Mouse (Mus musculus) granulocyte monocyte progenitor cell, adult 5-6 weeks (primary cell): ENCODE measurements around the gene Sat1. TPM values are rescaled to one million over a fixed set of nuclear protein-coding genes. Genes with fewer than 3 reads are reported as not detected.

ENCODE experiments used
- ATAC-seq: replicated peaks from 2 replicates; pipeline ENCODE4 v1.8.0; 2016; ENCODE audit warnings: mild to moderate bottlenecking, moderate TSS enrichment, inconsistent platforms; ENCODE audit not compliant: poor library complexity, severe bottlenecking
- total RNA-seq, 2 experiments: library from RNA; stranded (forward) in 1 of 2; stranded (reverse) in 1 of 2; fragments of 200-712, 200-1000 nt in 1 of 2; fragments of >200 nt in 1 of 2; fragmentation: Nextera tagmentation in 1 of 2; gene quantifications; 2 replicates each; pipeline ENCODE4 v1.2.3; 2014 to 2017

The Sat1 gene
- total RNA-seq, 2 experiments from 2014 or later, result 147 to 354 TPM

DNA sequence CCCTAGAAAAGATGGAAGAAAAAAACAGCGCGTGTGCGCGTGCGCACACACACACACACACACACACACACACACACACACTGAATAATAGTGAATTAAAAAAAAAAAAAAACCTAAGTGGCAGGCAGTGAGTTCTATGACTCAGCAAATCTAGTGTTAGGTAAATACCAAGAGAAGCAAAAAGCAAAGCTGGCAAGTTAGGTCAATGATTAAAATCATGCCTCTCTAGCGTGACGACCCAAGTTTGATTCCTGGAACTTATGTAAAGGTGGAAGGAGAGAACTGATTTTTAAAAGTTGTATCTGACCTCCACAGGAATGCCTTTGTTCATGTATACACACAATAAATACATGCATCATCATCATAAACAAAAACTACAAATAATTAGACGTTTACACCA is 46.4 kb downstream of the Sat1 start:
- ATAC-seq, result no peak

- ATAC-seq, result no peak
These were observed 48.6 kb downstream of the Sat1 start for GRCm38 (mm10) chrX:155167667-155168066.

DNA sequence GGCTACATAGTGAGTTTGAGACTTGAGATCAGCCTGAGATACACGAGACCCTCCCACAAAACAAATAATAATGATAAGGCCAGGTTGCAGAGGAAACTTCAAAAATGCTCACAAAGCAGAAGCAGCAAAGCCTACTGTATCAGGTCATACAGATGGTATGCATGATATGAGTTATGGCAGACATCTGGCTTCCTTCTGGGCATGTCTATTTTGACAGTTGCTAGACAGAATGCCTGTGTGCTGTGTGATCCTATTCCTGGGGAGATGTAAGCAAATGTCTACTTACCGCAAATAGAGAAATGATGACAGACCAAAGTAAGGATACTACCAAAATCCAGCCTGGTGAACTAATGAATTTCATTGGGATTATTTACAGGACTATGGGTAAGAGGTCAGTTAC is 49.9 kb downstream of the Sat1 start:
- no peak for ATAC-seq

- ATAC-seq, result peak; percentile 91
These were observed 52.7 kb downstream of the Sat1 start for GRCm38 (mm10) chrX:155163553-155163952.

Other genes starting within 250 kb of the Sat1 start
- not detected in 2 replicates for gene Magea8, start 220.6 kb downstream of the Sat1 start, total RNA-seq (2014; fragmentation: Nextera tagmentation)
- gene Magea8, start 220.6 kb downstream of the Sat1 start, total RNA-seq (2017), result not detected in 2 replicates
- gene Magea5, start 153.3 kb downstream of the Sat1 start, total RNA-seq (2014; fragmentation: Nextera tagmentation), result not detected in 2 replicates
- gene Magea5, start 153.3 kb downstream of the Sat1 start, total RNA-seq (2017), result not detected in 2 replicates
- not detected in 2 replicates for gene Magea1, start 126.7 kb downstream of the Sat1 start, total RNA-seq (2014; fragmentation: Nextera tagmentation)
- gene Magea1, start 126.7 kb downstream of the Sat1 start, total RNA-seq (2017), result not detected in 2 replicates
- not detected in 2 replicates for gene Magea2, start 122.8 kb downstream of the Sat1 start, total RNA-seq (2014; fragmentation: Nextera tagmentation)
- not detected in 2 replicates for gene Magea2, start 122.8 kb downstream of the Sat1 start, total RNA-seq (2017)
- gene Cldn34b2, start 88.0 kb downstream of the Sat1 start, total RNA-seq (2014; fragmentation: Nextera tagmentation), result not detected in 2 replicates
- gene Cldn34b2, start 88.0 kb downstream of the Sat1 start, total RNA-seq (2017), result not detected in 2 replicates
- 43.2 and 51.1 TPM in 2 replicates for gene Acot9, start 46.0 kb upstream of the Sat1 start, total RNA-seq (2014; fragmentation: Nextera tagmentation)
- 74.7 and 77.0 TPM in 2 replicates for gene Acot9, start 46.0 kb upstream of the Sat1 start, total RNA-seq (2017)
- 38.6 and 49.1 TPM in 2 replicates for gene Prdx4, start 124.3 kb upstream of the Sat1 start, total RNA-seq (2014; fragmentation: Nextera tagmentation)
- 35.9 and 40.9 TPM in 2 replicates for gene Prdx4, start 124.3 kb upstream of the Sat1 start, total RNA-seq (2017)